Mouse (Mus musculus) kidney, postnatal 0 days (tissue): ENCODE measurements around the gene Gatb. TPM values are rescaled to one million over a fixed set of nuclear protein-coding genes. Genes with fewer than 3 reads are reported as not detected.

Experiments
- ATAC-seq: fragments of 200-750 bp; cut with Nextera tagmentation; replicated peaks from 2 replicates; pipeline ENCODE4 v1.8.0; 2017; ENCODE audit warnings: low read depth, moderate number of reproducible peaks, moderate TSS enrichment, moderate library complexity; ENCODE audit not compliant: low FRiP score
- DNase-seq: peaks from one replicate; pipeline ENCODE4 v3.0.0-alpha.2; 2016; ENCODE audit warnings: low spot score
- H3K27ac ChIP-seq: fragments of 300-500 bp; sonication (generic); 2 replicates; pipeline ENCODE4 v1.5.1; 2014; ENCODE audit warnings: mild to moderate bottlenecking
- H3K27me3 ChIP-seq: fragments of 300-500 bp; sonication (generic); 2 replicates; pipeline ENCODE4 v1.6.1; 2014; ENCODE audit warnings: low read length, mixed read lengths; ENCODE audit not compliant: insufficient read depth
- H3K36me3 ChIP-seq: fragments of 300-500 bp; sonication (generic); 2 replicates; pipeline ENCODE4 v1.6.1; 2014; ENCODE audit warnings: low read length, mixed read lengths; ENCODE audit not compliant: insufficient read depth
- H3K4me1 ChIP-seq: fragments of 300-500 bp; sonication (generic); replicated peaks from 2 replicates; pipeline ENCODE4 v1.6.1; 2014; ENCODE audit warnings: antibody characterized with exemption, low read length, mixed read lengths; ENCODE audit not compliant: insufficient read depth
- H3K4me2 ChIP-seq: fragments of 300-500 bp; sonication (generic); 2 replicates; pipeline ENCODE4 v1.6.1; 2014; ENCODE audit warnings: mild to moderate bottlenecking, low read length, moderate library complexity, mixed read lengths
- H3K4me3 ChIP-seq: fragments of 300-500 bp; sonication (generic); replicated peaks from 2 replicates; pipeline ENCODE4 v1.5.1; 2014; ENCODE audit warnings: low read depth, low read length
- H3K9ac ChIP-seq: fragments of 300-500 bp; sonication (generic); 2 replicates; pipeline ENCODE4 v1.6.1; 2014; ENCODE audit warnings: low read depth, low read length
- H3K9me3 ChIP-seq: fragments of 300-500 bp; sonication (generic); replicated peaks from 2 replicates; pipeline ENCODE4 v1.6.1; 2016; ENCODE audit warnings: low read length, inconsistent platforms, mixed read lengths
- CTCF ChIP-seq: IDR thresholded peaks from 2 replicates; pipeline ENCODE4 v1.5.1; 2016; ENCODE audit warnings: antibody characterized with exemption, low read depth, mild to moderate bottlenecking, moderate library complexity
- WGBS: fragments of 180-500 bp; shearing (Covaris S2); extraction: QIAGEN DNeasy Blood & Tissue Kit; methylation state at CpG from one replicate; pipeline ENCODE4 v1.1.7; 2014; 5-methylcytosine and 5-hydroxymethylcytosine counted together
- polyA plus RNA-seq: library from polyadenylated mRNA; unstranded; fragments of >200 nt; fragmentation: Nextera tagmentation; extraction: Ambion mirVana; gene quantifications from 2 replicates; pipeline ENCODE4 v1.2.1, GENCODE M21; 2015

Gatb gene
- polyA plus RNA-seq, 1 experiment from 2014 or later, result 19.7 TPM

DNA sequence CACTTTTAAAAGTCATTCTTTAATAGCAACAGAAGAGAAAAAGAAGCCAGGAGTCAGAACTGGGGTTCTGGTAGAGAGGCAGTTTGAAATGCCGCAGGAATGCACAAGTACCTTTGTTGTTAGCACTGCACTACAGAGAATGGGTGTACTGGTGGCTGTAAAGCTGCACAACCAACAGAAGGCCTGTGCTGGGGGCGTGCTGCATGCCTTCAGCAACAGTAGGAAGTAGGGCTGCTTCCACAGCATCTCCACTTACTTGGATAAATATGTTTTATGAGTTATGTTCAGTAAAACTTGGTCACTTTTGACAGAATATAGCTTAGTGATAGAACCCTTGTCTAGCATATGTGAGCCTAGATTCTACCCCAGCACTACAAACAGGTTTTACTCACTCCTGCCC lies 33.8 kb downstream of the Gatb start:
- Histone ChIP-seq H3K27me3 (no peaks in the 10 kb centered on the region), H3K36me3 (no peaks in the 10 kb centered on the region), H3K27ac (no peak overlapping the region), H3K4me2 (no peak overlapping the region), H3K4me3 (no peak overlapping the region), H3K4me1 (no peaks in the 10 kb centered on the region), H3K9ac (no peak overlapping the region), H3K9me3 (no peaks in the 10 kb centered on the region)
- WGBS, result 94% methylated on average over 2 of the region's 2 CpGs
- DNase-seq (no peak), ATAC-seq (no peak)
- TF ChIP-seq CTCF, result no peak

DNA sequence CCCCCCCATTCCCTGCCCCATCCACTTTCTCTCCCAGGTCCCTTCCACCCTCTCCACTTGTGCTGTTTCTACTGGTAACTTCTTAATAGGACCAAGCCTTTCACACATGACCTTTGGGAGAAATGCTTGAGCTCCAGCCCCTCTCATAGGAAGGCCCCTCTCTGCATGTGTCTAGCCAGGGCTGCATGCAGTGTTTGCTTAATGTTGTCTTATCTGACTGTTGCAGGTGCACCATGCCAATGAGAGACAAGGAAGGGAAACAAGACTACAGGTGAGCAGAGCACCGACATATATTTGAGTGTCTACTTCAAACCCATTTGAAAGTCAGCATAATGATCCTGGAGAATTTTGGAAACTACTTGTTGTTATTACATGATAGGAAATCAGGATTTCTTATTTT lies 42.5 kb downstream of the Gatb start:
- Histone ChIP-seq H3K36me3 (0 out of 2 replicates have a peak, but pooled peaks cover 4% of the 10 kb centered on the region), H3K4me3 (no peak overlapping the region), H3K9me3 (no peaks in the 10 kb centered on the region), H3K4me2 (no peak overlapping the region), H3K9ac (no peak overlapping the region), H3K27ac (no peak overlapping the region), H3K27me3 (no peaks in the 10 kb centered on the region), H3K4me1 (no peaks in the 10 kb centered on the region)
- TF ChIP-seq CTCF, result no peak
- WGBS, result 93% methylated on average over 1 of the region's 1 CpGs
- DNase-seq, result no peak
- no peak for ATAC-seq

DNA sequence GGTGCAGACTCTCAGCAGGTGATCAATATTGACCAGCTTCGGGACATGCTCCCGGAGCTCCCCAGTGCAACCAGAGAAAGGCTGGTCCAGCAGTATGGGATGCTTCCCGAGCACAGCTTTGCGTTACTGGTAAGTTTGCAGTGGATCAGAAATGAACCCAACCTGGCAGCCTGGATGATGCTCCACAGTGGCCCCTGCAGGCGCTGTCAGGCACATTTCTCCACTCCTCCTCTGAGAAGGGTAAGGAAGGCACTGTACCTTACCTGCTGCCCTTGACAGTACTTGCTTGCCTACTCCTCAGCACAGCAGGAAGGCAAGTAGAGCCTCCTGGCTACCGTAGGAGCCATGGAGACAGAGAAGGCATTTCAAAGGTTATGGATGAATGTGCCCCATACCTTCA lies 45.0 kb downstream of the Gatb start:
- Histone ChIP-seq H3K9me3 (no peaks in the 10 kb centered on the region), H3K9ac (no peak overlapping the region), H3K4me2 (no peak overlapping the region), H3K27me3 (no peaks in the 10 kb centered on the region), H3K4me1 (no peaks in the 10 kb centered on the region), H3K4me3 (no peak overlapping the region), H3K36me3 (0 out of 2 replicates have a peak, but pooled peaks cover 4% of the 10 kb centered on the region), H3K27ac (no peak overlapping the region)
- TF ChIP-seq CTCF, result no peak
- DNase-seq (no peak), ATAC-seq (no peak)
- WGBS, result 88% methylated on average over 6 of the region's 6 CpGs

DNA sequence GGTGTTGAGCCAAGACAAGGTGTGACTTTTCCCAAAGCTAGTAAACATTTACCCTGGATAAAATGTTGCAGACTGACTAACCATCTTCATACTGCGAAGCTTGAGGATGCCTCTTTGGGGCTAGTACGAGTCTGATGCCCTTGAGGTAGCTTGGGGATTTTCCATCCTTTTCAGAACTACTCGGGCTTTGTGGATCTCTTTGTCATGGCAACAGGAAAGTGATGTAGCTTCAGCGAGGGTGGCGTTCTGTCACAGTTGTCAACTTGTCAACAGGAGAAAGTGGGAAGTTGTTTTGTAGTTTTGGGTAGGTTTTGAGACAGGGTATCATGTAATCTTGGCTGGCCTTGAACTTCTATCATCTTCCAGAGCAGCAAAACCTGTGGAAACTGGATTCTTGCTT lies 45.4 kb downstream of the Gatb start:
- no peak overlapping the region for H3K4me3 ChIP-seq
- no peak for ATAC-seq
- no peak overlapping the region for H3K4me2 ChIP-seq
- no peaks in the 10 kb centered on the region for H3K4me1 ChIP-seq
- no peak for TF ChIP-seq CTCF
- H3K27ac ChIP-seq, result no peak overlapping the region
- DNase-seq, result no peak
- H3K9ac ChIP-seq, result no peak overlapping the region
- WGBS, result 91% methylated on average over 5 of the region's 5 CpGs
- 0 out of 2 replicates have a peak, but pooled peaks cover 4% of the 10 kb centered on the region for H3K36me3 ChIP-seq
- H3K9me3 ChIP-seq, result no peaks in the 10 kb centered on the region
- H3K27me3 ChIP-seq, result no peaks in the 10 kb centered on the region

DNA sequence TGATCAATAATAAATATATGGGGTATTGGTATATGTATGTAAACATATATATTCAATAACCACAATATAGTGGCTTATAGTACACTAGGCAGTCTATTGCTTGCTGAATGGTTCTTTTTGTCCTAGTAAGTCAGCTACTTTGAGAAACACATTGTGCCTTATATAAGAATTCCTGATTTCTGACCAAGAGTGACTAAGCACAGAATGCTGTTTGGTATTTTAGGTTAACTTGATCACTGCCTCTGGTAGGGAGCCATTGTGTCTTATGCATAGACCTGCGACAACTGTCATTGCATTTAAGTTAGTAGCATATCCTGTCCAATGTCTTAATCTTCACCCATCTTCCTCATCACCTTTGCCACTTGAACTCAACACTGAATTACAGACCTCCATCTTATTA lies 45.8 kb downstream of the Gatb start:
- Histone ChIP-seq H3K4me1 (no peaks in the 10 kb centered on the region), H3K36me3 (0 out of 2 replicates have a peak, but pooled peaks cover 4% of the 10 kb centered on the region), H3K9me3 (no peaks in the 10 kb centered on the region), H3K9ac (no peak overlapping the region), H3K4me2 (no peak overlapping the region), H3K27me3 (no peaks in the 10 kb centered on the region), H3K4me3 (no peak overlapping the region), H3K27ac (no peak overlapping the region)
- 88% methylated on average over 1 of the region's 1 CpGs for WGBS
- DNase-seq (no peak), ATAC-seq (no peak)
- TF ChIP-seq CTCF, result no peak

DNA sequence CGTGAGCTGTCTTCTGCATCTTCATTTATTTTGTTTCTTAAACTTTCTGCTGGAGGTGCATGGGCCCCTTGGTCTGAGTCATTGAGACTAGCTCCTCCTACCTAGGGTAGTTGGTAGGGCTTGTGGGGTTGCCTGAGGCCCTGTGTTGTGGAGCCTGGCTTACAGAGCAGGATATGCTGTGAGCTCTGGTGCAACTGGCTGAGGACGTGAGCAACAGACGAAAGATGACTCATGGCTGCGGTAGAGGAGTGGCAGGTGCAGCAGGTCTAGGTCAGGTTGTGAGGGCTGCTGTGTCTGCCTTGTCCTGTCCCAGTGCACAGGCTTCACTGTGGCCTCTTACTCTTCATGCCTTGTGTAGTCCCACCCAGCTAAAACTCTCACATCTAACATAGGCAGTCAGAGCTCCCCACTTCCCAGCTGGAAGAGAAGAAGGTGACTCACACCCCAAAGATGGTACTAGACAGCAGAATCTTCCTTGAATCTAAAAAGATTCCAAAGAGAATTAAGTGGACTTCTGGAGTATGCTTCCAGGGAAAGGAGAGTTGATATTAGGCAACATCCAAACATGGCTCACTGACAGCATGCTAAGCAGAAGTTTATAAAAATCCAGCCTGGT lies 56.1 kb downstream of the Gatb start:
- no peak; the same call in 1 of the 2 replicates for ATAC-seq
- 88% methylated on average over 4 of the region's 4 CpGs for WGBS

DNA sequence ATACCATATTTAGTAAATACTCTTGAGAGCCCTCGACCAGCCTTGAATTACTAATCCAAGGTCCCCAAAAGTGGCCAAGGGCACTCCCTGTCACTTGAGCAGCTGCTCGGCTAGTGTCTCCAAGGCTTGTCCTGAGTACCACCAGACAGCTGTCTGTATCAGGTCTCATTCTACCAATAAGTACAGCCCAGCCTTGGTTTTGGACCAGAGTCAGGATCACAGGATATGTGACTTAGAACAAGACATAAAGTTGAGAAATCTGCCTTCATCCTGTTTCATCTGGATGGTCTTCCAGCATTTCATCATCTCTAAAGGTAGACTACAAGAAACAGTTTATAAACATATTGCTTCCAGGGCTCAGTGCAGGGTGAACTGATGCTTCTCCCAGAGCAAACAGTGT lies 59.8 kb downstream of the Gatb start:
- Histone ChIP-seq H3K36me3 (no peaks in the 10 kb centered on the region), H3K27me3 (no peaks in the 10 kb centered on the region), H3K9me3 (no peaks in the 10 kb centered on the region), H3K4me2 (no peak overlapping the region), H3K4me1 (no peaks in the 10 kb centered on the region), H3K9ac (no peak overlapping the region), H3K4me3 (no peak overlapping the region), H3K27ac (no peak overlapping the region)
- no peak for TF ChIP-seq CTCF
- 68% methylated on average over 2 of the region's 2 CpGs for WGBS
- ATAC-seq (no peak), DNase-seq (no peak)

More for the DNA sequence above, 56.1 kb downstream of the Gatb start:
- no peak for DNase-seq
- Histone ChIP-seq H3K4me3 (no peak overlapping the region), H3K27ac (no peak overlapping the region), H3K4me1 (no peaks in the 10 kb centered on the region), H3K9ac (no peak overlapping the region), H3K9me3 (no peaks in the 10 kb centered on the region), H3K4me2 (no peak overlapping the region), H3K36me3 (no peaks in the 10 kb centered on the region), H3K27me3 (no peaks in the 10 kb centered on the region)
- TF ChIP-seq CTCF, result no peak
